Mouse (Mus musculus) stomach, embryonic 16.5 days (tissue): ENCODE results near the gene Gpr108. TPM values are rescaled to one million over a fixed set of nuclear protein-coding genes. Genes with fewer than 3 reads are reported as not detected.
"Not testable (repeated sequence)": the region's sequence is repeated elsewhere in the genome, so short reads cannot be mapped to it uniquely, and the experiment has no call there.

Source experiments
- ATAC-seq: fragments of 200-750 bp; cut with Nextera tagmentation; 2 replicates; pipeline ENCODE4 v1.8.0; 2017; ENCODE audit warnings: moderate number of reproducible peaks, moderate TSS enrichment; ENCODE audit not compliant: insufficient read depth, low FRiP score
- H3K27ac ChIP-seq: fragments of 300-500 bp; sonication (generic); 2 replicates; pipeline ENCODE4 v1.5.1; 2014; ENCODE audit warnings: low read length
- H3K27me3 ChIP-seq: fragments of 300-500 bp; sonication (generic); 2 replicates; pipeline ENCODE4 v1.6.1; 2014; ENCODE audit warnings: low read length, control low read depth, mixed read lengths; ENCODE audit not compliant: control insufficient read depth, insufficient read depth
- H3K36me3 ChIP-seq: fragments of 300-500 bp; sonication (generic); 2 replicates; pipeline ENCODE4 v1.6.1; 2014; ENCODE audit warnings: low read length; ENCODE audit not compliant: control insufficient read depth, insufficient read depth
- H3K4me1 ChIP-seq: fragments of 300-500 bp; sonication (generic); 2 replicates; pipeline ENCODE4 v1.6.1; 2014; ENCODE audit warnings: low read length, control low read depth, mixed read lengths; ENCODE audit not compliant: control insufficient read depth, insufficient read depth
- H3K4me2 ChIP-seq: fragments of 300-500 bp; sonication (generic); 2 replicates; pipeline ENCODE4 v1.6.1; 2014; ENCODE audit warnings: low read depth, low read length, mixed read lengths
- H3K4me3 ChIP-seq: fragments of 300-500 bp; sonication (generic); replicated peaks from 2 replicates; pipeline ENCODE4 v1.5.1; 2014; ENCODE audit warnings: mild to moderate bottlenecking, low read length
- H3K9ac ChIP-seq: fragments of 300-500 bp; sonication (generic); 2 replicates; pipeline ENCODE4 v1.6.1; 2014; ENCODE audit warnings: low read length
- H3K9me3 ChIP-seq: fragments of 300-500 bp; sonication (generic); replicated peaks from 2 replicates; pipeline ENCODE4 v1.6.1; 2016; ENCODE audit warnings: low read length, control low read depth; ENCODE audit not compliant: control insufficient read depth
- WGBS: fragments of 180-500 bp; shearing (Covaris S2); extraction: QIAGEN DNeasy Blood & Tissue Kit; methylation state at CpG from one replicate; pipeline ENCODE4 v1.1.7; 2014; 5-methylcytosine and 5-hydroxymethylcytosine counted together
- polyA plus RNA-seq: library from polyadenylated mRNA; unstranded; fragments of >200 nt; fragmentation: Nextera tagmentation; extraction: Ambion mirVana; gene quantifications from 2 replicates; pipeline ENCODE4 v1.2.1, GENCODE M21; 2015

Gene Gpr108
- polyA plus RNA-seq, 1 experiment from 2014 or later, result 50.0 TPM

GRCm38 (mm10) chr17:57285077-57285476 is 36.8 kb upstream of the Gpr108 start:
- 51% methylated on average over 2 of the region's 2 CpGs for WGBS
- no peaks in the 10 kb centered on the region for H3K27me3 ChIP-seq
- no peaks in the 10 kb centered on the region for H3K36me3 ChIP-seq
- H3K9me3 ChIP-seq, result no peaks in the 10 kb centered on the region
- no peak for ATAC-seq
- H3K4me2 ChIP-seq, result no peak overlapping the region
- no peak overlapping the region for H3K27ac ChIP-seq
- no peaks in the 10 kb centered on the region for H3K4me1 ChIP-seq
- H3K9ac ChIP-seq, result no peak overlapping the region
- no peak overlapping the region for H3K4me3 ChIP-seq

GRCm38 (mm10) chr17:57283906-57284305 is 35.7 kb upstream of the Gpr108 start:
- no peaks in the 10 kb centered on the region for H3K36me3 ChIP-seq
- 70% methylated on average over 5 of the region's 5 CpGs for WGBS
- no peak overlapping the region for H3K9ac ChIP-seq
- H3K4me2 ChIP-seq, result no peak overlapping the region
- H3K27ac ChIP-seq, result no peak overlapping the region
- H3K4me3 ChIP-seq, result no peak overlapping the region
- ATAC-seq, result no peak
- H3K27me3 ChIP-seq, result no peaks in the 10 kb centered on the region
- H3K9me3 ChIP-seq, result no peaks in the 10 kb centered on the region
- no peaks in the 10 kb centered on the region for H3K4me1 ChIP-seq

- Histone ChIP-seq H3K4me3 (peak overlapping the region; percentile 4; the same call in 1 of the 2 replicates), H3K9me3 (no peaks in the 10 kb centered on the region), H3K4me2 (no peak overlapping the region), H3K9ac (no peak overlapping the region), H3K27me3 (peaks cover 3% of the 10 kb centered on the region; the same call in 1 of the 2 replicates), H3K27ac (no peak overlapping the region), H3K4me1 (peaks cover 6% of the 10 kb centered on the region), H3K36me3 (no peaks in the 10 kb centered on the region)
- WGBS, result 67% methylated on average over 3 of the region's 3 CpGs
- no peak for ATAC-seq
These were observed 32.2 kb upstream of the Gpr108 start for GRCm38 (mm10) chr17:57280411-57280810.

- H3K4me3 ChIP-seq, result peak overlapping the region; percentile 8
- H3K9me3 ChIP-seq, result no peaks in the 10 kb centered on the region
- no peak overlapping the region for H3K9ac ChIP-seq
- H3K4me2 ChIP-seq, result no peak overlapping the region
- H3K27me3 ChIP-seq, result peaks cover 3% of the 10 kb centered on the region; the same call in 1 of the 2 replicates
- 56% methylated on average over 9 of the region's 9 CpGs for WGBS
- no peak for ATAC-seq
- no peaks in the 10 kb centered on the region for H3K36me3 ChIP-seq
- H3K4me1 ChIP-seq, result peaks cover 10% of the 10 kb centered on the region
- no peak overlapping the region for H3K27ac ChIP-seq
These were observed 31.5 kb upstream of the Gpr108 start for GRCm38 (mm10) chr17:57279591-57280224.

DNA sequence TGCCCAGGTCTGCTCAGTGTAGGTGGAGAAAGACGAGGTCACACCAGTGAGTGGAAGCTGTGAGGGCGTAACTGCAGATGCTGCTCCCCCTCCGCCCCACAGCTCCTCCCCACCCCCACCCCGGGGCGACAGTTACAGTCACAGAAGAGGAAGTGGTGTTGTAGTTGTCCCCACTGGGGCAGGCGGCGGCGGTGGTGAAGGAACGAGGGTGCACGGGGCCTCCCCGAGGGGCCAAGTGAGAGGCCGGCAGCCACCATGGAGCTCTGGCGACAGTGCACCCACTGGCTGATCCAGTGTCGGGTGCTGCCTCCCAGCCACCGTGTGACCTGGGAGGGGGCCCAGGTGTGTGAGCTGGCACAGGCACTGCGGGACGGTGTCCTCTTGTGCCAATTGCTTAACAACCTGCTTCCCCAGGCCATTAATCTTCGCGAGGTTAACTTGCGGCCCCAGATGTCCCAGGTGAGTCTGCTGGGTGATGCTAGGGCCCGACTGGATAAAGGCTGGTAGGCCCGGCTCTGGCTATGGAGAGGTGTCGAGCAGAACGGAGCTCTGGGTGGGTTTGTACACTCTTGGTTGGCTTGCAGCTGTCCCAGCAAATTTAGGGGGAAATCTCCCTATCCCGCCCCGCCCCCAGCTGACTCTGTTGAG is 30.8 kb upstream of the Gpr108 start, which contains the start of gene Vav1:
Vav1 (plus strand) TSS at position 158 of the 648 bp plus-strand sequence.
- no peaks in the 10 kb centered on the region for H3K36me3 ChIP-seq
- peak within 1 kb of the TSS; percentile 8 for H3K4me3 ChIP-seq
- peaks cover 11% of the 10 kb centered on the region for H3K4me1 ChIP-seq
- no peak for ATAC-seq
- no peak within 1 kb of the TSS for H3K27ac ChIP-seq
- H3K27me3 ChIP-seq, result peaks cover 3% of the 10 kb centered on the region; the same call in 1 of the 2 replicates
- WGBS, result 52% methylated on average over 26 of the region's 26 CpGs
- no peak within 1 kb of the TSS for H3K9ac ChIP-seq
- no peak within 1 kb of the TSS; the same call in 1 of the 2 replicates for H3K4me2 ChIP-seq
- H3K9me3 ChIP-seq, result no peaks in the 10 kb centered on the region

GRCm38 (mm10) chr17:57278537-57278936 is 30.3 kb upstream of the Gpr108 start:
- H3K27ac ChIP-seq, result no peak overlapping the region
- H3K9ac ChIP-seq, result no peak overlapping the region
- H3K36me3 ChIP-seq, result no peaks in the 10 kb centered on the region
- peaks cover 3% of the 10 kb centered on the region; the same call in 1 of the 2 replicates for H3K27me3 ChIP-seq
- H3K9me3 ChIP-seq, result no peaks in the 10 kb centered on the region
- ATAC-seq, result no peak
- H3K4me3 ChIP-seq, result no peak overlapping the region
- H3K4me1 ChIP-seq, result peaks cover 11% of the 10 kb centered on the region
- 64% methylated on average over 2 of the region's 2 CpGs for WGBS
- no peak overlapping the region for H3K4me2 ChIP-seq

- not testable (repeated sequence) for H3K9me3 ChIP-seq, H3K4me2 ChIP-seq, H3K36me3 ChIP-seq, ATAC-seq, H3K27me3 ChIP-seq, H3K4me3 ChIP-seq, H3K9ac ChIP-seq, H3K27ac ChIP-seq
- 84% methylated on average over 4 of the region's 5 CpGs for WGBS
- H3K4me1 ChIP-seq, result peaks cover 14% of the 10 kb centered on the region
These were observed 29.5 kb upstream of the Gpr108 start for GRCm38 (mm10) chr17:57277598-57278261.

GRCm38 (mm10) chr17:57276634-57277121 is 28.4 kb upstream of the Gpr108 start:
- Histone ChIP-seq H3K36me3 (no peaks in the 10 kb centered on the region), H3K4me1 (peaks cover 15% of the 10 kb centered on the region), H3K4me2 (peak overlapping the region; percentile 92), H3K9ac (peak overlapping the region; percentile 76), H3K27me3 (peaks cover 3% of the 10 kb centered on the region; the same call in 1 of the 2 replicates), H3K4me3 (peak overlapping the region; percentile 69), H3K9me3 (no peaks in the 10 kb centered on the region), H3K27ac (no peak overlapping the region)
- under 1% methylated on average over 20 of the region's 20 CpGs for WGBS
- peak; percentile 41; the same call in 1 of the 2 replicates for ATAC-seq

DNA sequence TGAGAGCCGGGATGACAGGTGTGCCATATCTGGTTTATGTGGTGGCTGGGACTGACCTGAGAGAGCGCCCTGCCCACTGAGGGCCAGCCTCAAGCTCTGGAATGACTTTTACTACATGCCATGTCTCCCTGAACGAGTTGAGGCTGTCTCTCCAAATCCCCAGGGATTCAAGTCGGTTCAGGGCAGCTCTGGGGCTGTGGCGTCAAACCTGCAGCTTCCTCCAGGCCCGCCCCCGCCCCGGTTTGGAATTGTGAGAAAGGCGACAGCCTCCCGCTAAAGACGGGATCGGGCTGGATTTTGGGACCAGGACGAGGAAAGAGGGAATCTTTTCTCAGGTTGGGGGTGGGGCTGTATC is 27.7 kb upstream of the Gpr108 start:
- peak overlapping the region; percentile 76 for H3K9ac ChIP-seq
- H3K4me1 ChIP-seq, result peaks cover 15% of the 10 kb centered on the region
- H3K27me3 ChIP-seq, result peaks cover 3% of the 10 kb centered on the region; the same call in 1 of the 2 replicates
- WGBS, result 2% methylated on average over 13 of the region's 13 CpGs
- H3K4me3 ChIP-seq, result peak overlapping the region; percentile 69
- H3K36me3 ChIP-seq, result no peaks in the 10 kb centered on the region
- peak overlapping the region; percentile 92 for H3K4me2 ChIP-seq
- H3K9me3 ChIP-seq, result no peaks in the 10 kb centered on the region
- ATAC-seq, result peak; percentile 6; the same call in 1 of the 2 replicates
- no peak overlapping the region for H3K27ac ChIP-seq
